Mouse (Mus musculus): ENCODE measurements around the gene Cct6b.
A peak's percentile ranks its signal among the peaks of the same experiment; 100 is the strongest.
"Not testable (repeated sequence)": the region's sequence is repeated elsewhere in the genome, so short reads cannot be mapped to it uniquely, and the experiment has no call there.

Cct6b gene

DNA sequence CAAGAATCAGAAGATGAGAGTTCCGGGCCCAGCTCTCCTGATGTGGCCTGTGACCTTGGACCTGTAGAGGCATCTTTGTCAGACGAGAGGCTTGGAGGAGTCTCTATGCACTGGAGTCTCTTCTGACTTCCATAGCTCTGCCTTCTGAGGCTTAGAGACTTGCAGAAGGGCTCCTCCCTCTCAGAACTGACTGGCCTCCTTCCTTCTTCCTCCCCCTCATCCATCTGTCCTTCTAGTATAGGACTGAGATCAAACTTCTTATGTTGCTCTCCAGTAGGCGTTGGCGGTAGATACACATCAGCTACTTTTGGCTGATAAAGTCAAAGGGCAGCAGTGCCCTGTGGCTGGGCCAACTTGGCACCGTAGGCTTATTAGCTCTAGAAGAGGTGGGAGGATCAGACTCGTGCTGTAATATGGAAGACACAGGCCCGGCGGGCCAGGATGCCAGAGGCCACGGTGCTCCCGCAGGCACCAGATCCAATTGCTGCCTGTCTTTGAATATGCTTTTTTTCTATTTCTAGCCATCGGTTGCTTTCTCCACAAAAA is 64.2 kb downstream of the Cct6b start:
- no peak for DNase-seq

DNA sequence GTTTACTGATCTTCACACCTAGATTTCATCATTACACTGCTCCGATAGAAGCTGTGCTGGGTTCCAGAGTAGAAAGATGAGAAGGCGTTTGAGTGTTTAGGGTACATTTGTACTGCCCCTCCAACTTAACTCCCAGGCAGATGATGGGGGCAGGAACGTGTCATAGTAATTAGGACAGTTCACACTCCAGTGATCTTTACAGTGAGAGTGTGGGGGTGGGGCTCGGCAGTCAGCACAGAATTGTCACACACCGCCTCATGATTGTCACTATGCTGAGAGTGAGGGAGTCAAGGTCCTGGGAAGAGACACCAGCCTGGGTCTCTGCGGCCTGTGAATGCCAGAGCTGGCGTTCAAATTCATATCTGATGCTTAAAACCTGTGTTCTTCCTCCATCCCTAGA is 68.2 kb downstream of the Cct6b start:
- no peak for DNase-seq

DNA sequence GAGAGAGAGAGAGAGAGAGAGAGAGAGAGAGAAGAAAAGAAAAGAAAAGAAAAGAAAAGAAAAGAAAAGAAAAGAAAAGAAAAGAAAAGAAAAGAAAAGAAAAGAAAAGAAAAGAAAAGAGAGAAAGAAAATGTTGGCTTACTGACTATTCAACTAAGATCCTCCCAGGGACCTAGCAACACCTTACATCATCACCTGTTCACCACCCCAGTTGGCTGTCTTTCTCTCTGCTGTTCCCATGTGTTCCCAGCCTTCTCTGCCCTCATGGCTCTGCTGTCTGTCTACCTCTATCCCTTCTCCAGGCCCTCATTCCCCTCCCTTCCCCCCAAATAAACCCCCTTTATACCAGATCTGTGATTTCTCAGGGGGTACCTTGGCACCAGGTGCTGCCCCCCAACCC is 69.2 kb downstream of the Cct6b start:
- not testable (repeated sequence) for DNase-seq

DNA sequence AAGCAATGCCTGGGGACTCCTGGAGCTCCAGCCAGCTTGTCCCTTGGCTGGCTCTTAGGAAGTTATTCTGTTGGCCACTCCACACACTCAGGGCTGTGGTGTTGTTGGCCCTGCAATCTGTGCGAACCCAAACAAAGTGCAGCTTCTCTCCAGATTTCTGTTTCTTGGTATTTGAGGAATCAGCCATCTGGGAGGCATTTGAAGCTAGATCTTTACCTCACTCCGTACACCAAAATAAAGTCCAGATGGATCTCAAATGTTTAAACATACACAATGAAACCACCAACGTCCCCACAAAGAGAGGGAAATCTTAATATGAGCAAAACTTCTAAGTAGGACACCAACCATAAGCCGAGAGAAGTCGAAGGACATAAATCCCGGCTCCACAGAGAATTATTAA is 71.5 kb downstream of the Cct6b start:
- no peak for DNase-seq

DNA sequence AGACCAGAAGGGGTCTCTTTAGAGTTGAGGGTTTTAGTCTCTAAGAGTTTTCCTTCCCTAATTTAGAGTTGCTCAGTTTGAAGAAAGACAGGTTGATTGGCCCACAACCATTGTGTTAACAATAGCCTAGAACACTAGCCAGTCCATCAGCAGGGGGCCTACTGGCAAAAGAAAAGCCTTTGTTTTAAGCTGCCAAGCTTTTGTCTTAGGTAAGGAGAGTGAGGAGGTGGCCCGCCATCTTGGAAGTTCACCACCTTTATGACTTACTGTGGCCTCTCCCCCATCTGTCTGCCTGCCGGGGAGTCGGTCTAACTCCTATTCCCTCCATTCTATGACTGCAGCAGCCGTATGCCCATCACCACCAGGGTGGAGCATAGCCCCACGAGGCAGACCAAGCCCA is 73.6 kb downstream of the Cct6b start:
- DNase-seq: no peak

DNA sequence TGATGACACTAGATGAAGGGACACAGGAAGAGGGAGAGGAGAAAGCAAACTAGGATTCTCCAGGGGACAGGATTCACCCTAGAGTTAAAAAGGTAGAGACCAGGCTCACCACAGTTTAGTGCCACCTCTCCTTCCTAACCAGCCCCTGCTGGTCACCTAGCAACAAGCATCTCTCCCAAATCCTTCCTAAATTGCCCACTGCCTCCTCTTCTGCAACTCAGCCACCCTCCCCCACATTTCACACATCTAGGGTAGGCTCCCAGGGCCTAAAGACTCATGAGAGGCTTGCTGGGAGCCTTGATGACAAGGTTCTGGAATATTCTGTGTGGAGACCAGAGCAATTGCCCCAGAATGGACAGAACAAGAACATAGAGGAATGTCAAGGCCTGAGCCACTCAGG is 76.5 kb downstream of the Cct6b start:
- DNase-seq: no peak

DNA sequence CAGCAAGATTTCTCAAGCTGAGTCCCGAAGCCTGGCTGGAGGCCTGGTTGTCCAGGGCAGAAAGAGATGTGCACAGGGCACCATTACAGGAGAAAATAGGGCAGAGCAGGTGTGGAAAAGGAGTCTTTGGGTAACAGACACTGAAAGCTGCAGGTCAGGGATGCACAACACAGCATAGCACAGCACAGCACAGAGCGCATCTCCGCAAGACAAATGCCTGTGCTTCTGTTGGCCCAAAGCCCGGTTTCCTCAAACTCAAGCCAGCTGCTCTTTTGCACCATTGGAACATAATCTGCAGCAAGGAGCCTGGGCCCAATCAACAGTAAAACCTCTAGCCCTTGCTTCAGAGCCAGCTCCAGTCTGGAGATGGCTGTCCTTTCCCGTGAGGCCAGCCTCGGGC is 79.4 kb downstream of the Cct6b start:
- peak; percentile 35 for DNase-seq

DNA sequence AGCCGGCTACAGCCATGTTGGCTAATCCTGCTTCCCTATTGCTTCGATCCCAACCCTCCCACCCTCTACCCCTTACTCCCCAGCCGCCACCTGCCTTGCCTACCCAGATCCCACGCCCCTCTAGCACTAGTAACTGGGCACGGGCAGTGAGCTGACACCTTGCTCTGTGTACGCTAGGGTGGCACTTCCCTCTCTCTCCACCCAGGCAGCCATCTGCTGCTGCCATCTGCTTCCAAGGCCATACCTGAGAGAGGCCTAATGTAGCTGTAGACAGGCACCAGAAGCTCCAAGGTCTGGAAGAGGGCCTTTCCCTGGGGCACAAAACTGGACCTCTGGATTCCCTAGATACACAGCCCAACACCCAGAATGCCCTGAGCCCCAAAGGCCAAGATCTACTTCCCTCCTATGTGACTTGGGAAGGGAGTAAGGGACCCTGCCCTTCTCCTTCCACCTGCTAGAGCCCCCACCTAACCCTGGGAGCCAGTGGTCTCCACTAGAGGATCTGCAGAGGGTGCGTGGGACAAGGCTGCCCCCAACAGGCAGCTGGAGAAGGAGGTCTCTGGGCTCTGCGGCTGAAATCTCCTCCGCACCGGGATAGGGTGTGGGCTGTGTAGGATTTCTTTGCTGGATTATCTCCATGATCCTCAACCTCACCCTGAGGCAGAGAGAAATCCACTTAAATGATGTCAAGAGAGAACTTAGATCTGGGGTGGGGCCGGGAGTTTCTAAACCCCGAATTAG is 80.2 kb downstream of the Cct6b start:
- DNase-seq: no peak

DNA sequence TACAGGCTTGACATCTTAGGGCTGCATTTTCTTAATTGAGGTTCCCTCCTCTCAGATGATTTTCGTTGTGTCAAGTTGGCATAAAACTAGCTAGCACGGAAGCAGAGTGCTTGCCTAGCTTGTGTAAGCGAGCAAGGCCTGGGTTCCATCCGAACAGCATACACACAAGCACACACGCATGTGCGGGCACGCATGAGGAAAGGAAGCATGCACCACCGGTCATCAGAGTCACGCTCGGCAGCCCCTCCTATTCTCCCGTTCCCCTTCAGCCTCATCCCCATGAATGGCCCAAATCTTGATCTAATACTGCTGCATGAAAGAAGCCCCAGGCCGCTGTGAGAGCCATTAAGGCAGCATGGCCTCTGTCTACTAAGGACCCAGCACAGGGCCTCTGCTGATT is 85.6 kb downstream of the Cct6b start:
- no peak for DNase-seq
